Mouse (Mus musculus): ENCODE results near the gene Apoa4. TPM values are rescaled to one million over a fixed set of nuclear protein-coding genes. Genes with fewer than 3 reads are reported as not detected.
A peak's percentile ranks its signal among the peaks of the same experiment; 100 is the strongest.

Gene Apoa4
- polyA plus RNA-seq, 1 experiment from 2014 or later, result 0.25 TPM

DNA sequence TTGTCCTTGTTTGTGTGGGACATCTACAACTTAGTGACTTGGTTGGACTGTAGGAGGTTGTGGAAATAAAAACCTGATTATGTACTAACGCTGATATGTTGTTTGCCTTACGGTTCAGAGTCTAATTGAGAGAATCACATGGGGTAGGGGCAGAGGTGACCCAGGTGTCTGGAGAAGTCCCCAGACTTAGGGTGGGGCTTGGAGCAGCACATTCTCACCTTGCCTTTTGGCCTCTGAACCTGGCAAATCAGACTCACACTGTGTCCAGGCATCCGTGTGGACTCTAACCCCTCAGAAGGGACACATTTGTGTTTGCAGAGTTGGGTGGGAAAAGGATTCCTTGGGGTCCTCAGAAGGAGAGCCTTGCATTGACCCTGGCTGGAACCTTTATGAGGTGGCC lies 16.4 kb upstream of the Apoa4 start:
- Histone ChIP-seq H3K4me3 (ENCODE audit: low read length) (no peak overlapping the region), H3K4me1 (ENCODE audit: insufficient read depth, low read length) (no peaks in the 10 kb centered on the region), H3K9ac (replicated peaks; ENCODE audit: low read length) (no peak overlapping the region), H3K27me3 (ENCODE audit: insufficient read depth, low read length) (no peaks in the 10 kb centered on the region), H3K9me3 (ENCODE audit: low read length) (no peaks in the 10 kb centered on the region), H3K27ac (ENCODE audit: low read length) (no peak overlapping the region), H3K36me3 (ENCODE audit: insufficient read depth, low read length) (peaks cover 17% of the 10 kb centered on the region), H3K4me2 (replicated peaks; ENCODE audit: low read depth, low read length) (no peak overlapping the region)
- 57% methylated on average over 3 of the region's 3 CpGs for WGBS
- ATAC-seq (ENCODE audit: low FRiP score, low TSS enrichment), result no peak

DNA sequence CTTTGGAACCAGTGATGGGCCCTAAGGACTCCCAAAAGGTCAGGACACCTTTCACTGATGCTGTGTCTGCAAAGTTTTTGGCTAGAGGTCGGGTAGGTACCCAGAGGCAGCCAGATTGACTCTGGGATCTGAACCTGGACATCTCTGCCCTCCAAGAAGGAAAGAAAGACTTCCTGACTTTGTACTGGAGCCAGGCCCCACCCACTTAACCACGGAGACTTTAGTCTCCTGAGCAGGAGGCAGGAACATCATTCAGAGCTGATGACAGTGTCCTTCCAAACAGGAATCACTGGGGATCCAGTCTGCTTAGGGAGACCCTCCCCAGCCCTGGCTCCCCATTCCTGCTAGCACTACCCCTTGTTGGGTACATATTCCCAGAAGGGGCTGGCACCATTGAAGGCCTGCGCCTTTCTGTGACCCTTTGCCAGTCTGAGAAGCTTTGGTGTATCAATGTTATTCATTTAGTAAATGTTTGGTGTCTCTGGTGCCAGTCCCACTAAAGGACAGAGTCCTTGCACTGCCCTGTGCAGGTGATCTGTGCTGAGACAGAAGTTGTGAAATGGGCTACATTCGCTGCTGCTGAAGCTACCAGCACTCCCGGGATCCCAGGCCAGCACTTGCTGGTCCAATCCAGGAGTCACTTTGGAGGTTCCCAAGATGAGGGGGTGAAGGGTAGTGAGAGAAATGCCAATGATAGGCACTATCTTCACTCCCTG lies 15.4 kb upstream of the Apoa4 start:
- ATAC-seq (ENCODE audit: low FRiP score, low TSS enrichment), result no peak
- no peak overlapping the region for H3K4me3 ChIP-seq (ENCODE audit: low read length)
- no peak overlapping the region for H3K27ac ChIP-seq (ENCODE audit: low read length)
- H3K4me1 ChIP-seq (ENCODE audit: insufficient read depth, low read length), result peaks cover 1% of the 10 kb centered on the region
- 65% methylated on average over 5 of the region's 5 CpGs for WGBS
- H3K36me3 ChIP-seq (ENCODE audit: insufficient read depth, low read length), result peaks cover 15% of the 10 kb centered on the region
- H3K27me3 ChIP-seq (ENCODE audit: insufficient read depth, low read length), result no peaks in the 10 kb centered on the region
- H3K4me2 ChIP-seq (replicated peaks; ENCODE audit: low read depth, low read length), result no peak overlapping the region
- no peak overlapping the region for H3K9ac ChIP-seq (replicated peaks; ENCODE audit: low read length)
- H3K9me3 ChIP-seq (ENCODE audit: low read length), result no peaks in the 10 kb centered on the region

DNA sequence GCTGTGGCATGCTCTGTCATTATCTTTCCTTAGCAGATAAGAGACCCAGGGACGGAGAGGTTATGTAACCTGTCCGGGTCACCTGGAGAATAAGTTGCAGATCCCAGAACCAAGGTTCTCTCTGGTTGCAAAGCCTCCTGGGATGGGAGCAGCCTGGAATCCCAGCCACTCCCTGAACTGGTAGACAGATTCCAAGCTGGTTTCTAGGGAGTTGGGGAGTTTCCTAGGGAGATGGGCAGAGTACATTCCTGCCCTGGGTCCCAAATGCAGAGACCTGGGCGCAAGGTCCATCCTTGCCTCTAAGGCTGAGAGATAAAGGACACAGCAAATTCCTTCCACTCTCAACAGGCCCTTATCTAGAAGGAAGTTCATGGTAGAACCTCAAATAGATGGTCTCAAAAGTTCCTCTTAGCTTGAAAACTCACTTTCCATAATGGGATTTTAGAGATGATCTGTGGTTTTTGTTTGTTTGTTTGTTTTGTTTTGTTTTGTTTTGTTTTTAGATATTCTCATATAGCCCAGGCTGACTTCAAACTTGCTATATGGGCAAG lies 13.4 kb upstream of the Apoa4 start:
- H3K9ac ChIP-seq (replicated peaks; ENCODE audit: low read length), result no peak overlapping the region
- 86% methylated on average over 3 of the region's 3 CpGs for WGBS
- no peak overlapping the region for H3K4me3 ChIP-seq (ENCODE audit: low read length)
- H3K9me3 ChIP-seq (ENCODE audit: low read length), result no peaks in the 10 kb centered on the region
- no peak for ATAC-seq (ENCODE audit: low FRiP score, low TSS enrichment)
- H3K27ac ChIP-seq (ENCODE audit: low read length), result no peak overlapping the region
- no peaks in the 10 kb centered on the region for H3K36me3 ChIP-seq (ENCODE audit: insufficient read depth, low read length)
- peaks cover 9% of the 10 kb centered on the region for H3K4me1 ChIP-seq (ENCODE audit: insufficient read depth, low read length)
- H3K27me3 ChIP-seq (ENCODE audit: insufficient read depth, low read length), result no peaks in the 10 kb centered on the region
- no peak overlapping the region for H3K4me2 ChIP-seq (replicated peaks; ENCODE audit: low read depth, low read length)

DNA sequence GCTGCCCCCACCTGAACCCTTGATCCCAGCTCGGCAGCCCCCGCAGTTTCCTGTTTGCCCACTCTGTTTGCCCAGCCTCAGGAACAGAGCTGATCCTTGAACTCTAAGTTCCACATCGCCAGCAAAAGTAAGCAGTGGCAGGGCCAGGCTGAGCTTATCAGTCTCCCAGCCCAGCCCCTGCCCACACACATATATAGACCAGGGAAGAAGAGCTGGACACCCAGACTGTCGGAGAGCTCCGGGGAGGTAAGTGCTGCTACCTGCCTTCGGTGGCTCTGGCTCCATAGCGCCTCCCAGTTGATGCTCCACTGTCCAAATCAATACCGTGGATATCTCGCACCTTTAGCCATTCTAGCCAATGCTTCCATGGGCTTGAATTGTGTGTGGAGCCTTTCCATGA lies 12.0 kb upstream of the Apoa4 start, which contains the start of gene Apoa1:
Gene Apoa1 (plus strand): TSS at position 90 of the 400 bp plus-strand sequence.
- H3K4me2 ChIP-seq (replicated peaks; ENCODE audit: low read depth, low read length), result no peak within 1 kb of the TSS
- ATAC-seq (ENCODE audit: low FRiP score, low TSS enrichment), result no peak

DNA sequence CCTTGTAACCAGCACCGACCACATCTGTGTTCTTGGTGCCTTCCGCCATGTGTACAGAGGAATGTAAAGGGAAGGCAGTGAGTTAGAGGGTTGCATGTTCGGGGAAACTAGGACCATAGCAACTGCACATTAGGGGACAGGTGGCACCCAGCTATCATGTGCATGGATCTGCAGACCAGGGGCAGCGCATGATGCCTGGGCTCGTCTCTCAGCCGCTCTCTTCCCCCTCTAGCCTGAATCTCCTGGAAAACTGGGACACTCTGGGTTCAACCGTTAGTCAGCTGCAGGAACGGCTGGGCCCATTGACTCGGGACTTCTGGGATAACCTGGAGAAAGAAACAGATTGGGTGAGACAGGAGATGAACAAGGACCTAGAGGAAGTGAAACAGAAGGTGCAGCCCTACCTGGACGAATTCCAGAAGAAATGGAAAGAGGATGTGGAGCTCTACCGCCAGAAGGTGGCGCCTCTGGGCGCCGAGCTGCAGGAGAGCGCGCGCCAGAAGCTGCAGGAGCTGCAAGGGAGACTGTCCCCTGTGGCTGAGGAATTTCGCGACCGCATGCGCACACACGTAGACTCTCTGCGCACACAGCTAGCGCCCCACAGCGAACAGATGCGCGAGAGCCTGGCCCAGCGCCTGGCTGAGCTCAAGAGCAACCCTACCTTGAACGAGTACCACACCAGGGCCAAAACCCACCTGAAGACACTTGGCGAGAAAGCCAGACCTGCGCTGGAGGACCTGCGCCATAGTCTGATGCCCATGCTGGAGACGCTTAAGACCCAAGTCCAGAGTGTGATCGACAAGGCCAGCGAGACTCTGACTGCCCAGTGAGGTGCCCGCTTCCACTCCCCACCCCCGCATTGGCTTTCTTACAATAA lies 10.7 kb upstream of the Apoa4 start:
- peak overlapping the region; percentile 54 for H3K4me3 ChIP-seq (ENCODE audit: low read length)
- H3K4me2 ChIP-seq (replicated peaks; ENCODE audit: low read depth, low read length), result peak overlapping the region; percentile 84
- H3K9ac ChIP-seq (replicated peaks; ENCODE audit: low read length), result peak overlapping the region; percentile 70
- H3K4me1 ChIP-seq (ENCODE audit: insufficient read depth, low read length), result peaks cover 9% of the 10 kb centered on the region
- WGBS, result 13% methylated on average over 37 of the region's 37 CpGs
- H3K27ac ChIP-seq (ENCODE audit: low read length), result no peak overlapping the region
- H3K9me3 ChIP-seq (ENCODE audit: low read length), result no peaks in the 10 kb centered on the region
- no peaks in the 10 kb centered on the region for H3K27me3 ChIP-seq (ENCODE audit: insufficient read depth, low read length)
- peak; percentile 93 for ATAC-seq (ENCODE audit: low FRiP score, low TSS enrichment)
- no peaks in the 10 kb centered on the region for H3K36me3 ChIP-seq (ENCODE audit: insufficient read depth, low read length)

More for the DNA sequence above, 12.0 kb upstream of the Apoa4 start, which contains the start of gene Apoa1:
- Histone ChIP-seq H3K4me3 (ENCODE audit: low read length) (no peak within 1 kb of the TSS), H3K36me3 (ENCODE audit: insufficient read depth, low read length) (no peaks in the 10 kb centered on the region), H3K4me1 (ENCODE audit: insufficient read depth, low read length) (peaks cover 9% of the 10 kb centered on the region), H3K9me3 (ENCODE audit: low read length) (no peaks in the 10 kb centered on the region), H3K27ac (ENCODE audit: low read length) (no peak within 1 kb of the TSS), H3K27me3 (ENCODE audit: insufficient read depth, low read length) (no peaks in the 10 kb centered on the region), H3K9ac (replicated peaks; ENCODE audit: low read length) (no peak within 1 kb of the TSS)
- 50% methylated on average over 9 of the region's 9 CpGs for WGBS

DNA sequence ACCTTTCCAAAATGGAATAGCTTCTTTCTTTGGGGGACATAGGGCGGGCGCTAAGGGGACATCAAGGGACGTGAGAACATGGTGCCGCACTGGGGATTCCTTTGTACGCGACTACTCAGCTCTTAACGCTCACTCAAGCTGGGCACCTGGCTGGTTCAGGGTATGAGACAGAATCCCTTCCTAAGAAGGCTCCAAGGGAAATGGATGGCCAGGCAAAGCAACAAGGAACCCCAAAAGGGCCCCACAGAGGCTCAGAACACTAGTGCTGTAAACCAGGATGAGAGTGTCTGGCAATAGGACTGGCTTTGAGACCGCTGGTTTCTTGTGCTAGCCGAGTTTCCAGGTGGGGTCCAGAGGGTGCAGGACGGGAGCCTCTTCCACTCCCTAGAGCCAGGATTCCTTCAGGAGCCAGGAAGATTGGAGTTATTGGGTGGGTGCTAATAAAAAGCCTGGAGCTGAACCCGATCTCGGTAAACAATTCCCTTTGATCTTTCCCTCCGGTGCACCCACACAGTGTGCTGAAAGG lies 10.0 kb upstream of the Apoa4 start:
- 7% methylated on average over 13 of the region's 13 CpGs for WGBS
- no peak overlapping the region for H3K27ac ChIP-seq (ENCODE audit: low read length)
- H3K36me3 ChIP-seq (ENCODE audit: insufficient read depth, low read length), result no peaks in the 10 kb centered on the region
- H3K4me1 ChIP-seq (ENCODE audit: insufficient read depth, low read length), result peaks cover 9% of the 10 kb centered on the region
- H3K27me3 ChIP-seq (ENCODE audit: insufficient read depth, low read length), result no peaks in the 10 kb centered on the region
- peak; percentile 50; the same call in 1 of the 2 replicates for ATAC-seq (ENCODE audit: low FRiP score, low TSS enrichment)
- peak overlapping the region; percentile 54 for H3K4me3 ChIP-seq (ENCODE audit: low read length)
- H3K9me3 ChIP-seq (ENCODE audit: low read length), result no peaks in the 10 kb centered on the region
- peak overlapping the region; percentile 84 for H3K4me2 ChIP-seq (replicated peaks; ENCODE audit: low read depth, low read length)
- H3K9ac ChIP-seq (replicated peaks; ENCODE audit: low read length), result peak overlapping the region; percentile 70

DNA sequence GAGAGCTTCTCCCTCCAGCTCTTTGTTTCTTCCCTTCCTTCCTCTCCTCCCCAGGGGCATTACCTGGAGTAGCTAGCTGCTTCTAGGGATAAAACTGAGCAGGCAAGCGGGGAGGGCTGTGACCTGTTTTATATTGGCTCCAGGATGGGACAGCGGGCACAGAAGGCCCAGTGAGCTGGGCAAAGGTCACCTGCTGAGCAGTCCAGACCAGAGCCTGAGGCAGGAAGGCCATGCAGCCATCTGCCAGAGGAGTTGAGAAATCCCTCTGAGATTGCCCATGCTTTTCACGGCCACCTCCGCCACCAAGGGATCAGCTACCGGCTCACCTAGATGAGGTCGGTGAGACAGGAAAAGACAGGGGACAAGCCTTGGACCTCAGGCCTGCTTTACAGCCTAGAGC lies 5.3 kb upstream of the Apoa4 start:
- Histone ChIP-seq H3K4me2 (replicated peaks; ENCODE audit: low read depth, low read length) (no peak overlapping the region), H3K27ac (ENCODE audit: low read length) (no peak overlapping the region), H3K9me3 (ENCODE audit: low read length) (no peaks in the 10 kb centered on the region), H3K4me3 (ENCODE audit: low read length) (no peak overlapping the region), H3K4me1 (ENCODE audit: insufficient read depth, low read length) (peaks cover 7% of the 10 kb centered on the region), H3K36me3 (ENCODE audit: insufficient read depth, low read length) (no peaks in the 10 kb centered on the region), H3K9ac (replicated peaks; ENCODE audit: low read length) (no peak overlapping the region), H3K27me3 (ENCODE audit: insufficient read depth, low read length) (no peaks in the 10 kb centered on the region)
- 0 out of 2 replicates have a peak, but pooled peaks have one; percentile 39 for ATAC-seq (ENCODE audit: low FRiP score, low TSS enrichment)
- 74% methylated on average over 6 of the region's 6 CpGs for WGBS

DNA sequence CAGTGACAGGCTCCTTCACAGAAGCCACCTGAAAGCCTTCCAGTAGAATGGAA lies 5.1 kb upstream of the Apoa4 start, which contains the start of gene Apoc3:
Gene Apoc3 (minus strand): TSS at position 41 of the 53 bp plus-strand sequence.
- H3K9me3 ChIP-seq (ENCODE audit: low read length), result no peaks in the 10 kb centered on the region
- H3K36me3 ChIP-seq (ENCODE audit: insufficient read depth, low read length), result no peaks in the 10 kb centered on the region
- no peak for ATAC-seq (ENCODE audit: low FRiP score, low TSS enrichment)
- no peak within 1 kb of the TSS for H3K27ac ChIP-seq (ENCODE audit: low read length)
- H3K4me1 ChIP-seq (ENCODE audit: insufficient read depth, low read length), result peaks cover 5% of the 10 kb centered on the region
- H3K4me2 ChIP-seq (replicated peaks; ENCODE audit: low read depth, low read length), result no peak within 1 kb of the TSS
- no peak within 1 kb of the TSS for H3K4me3 ChIP-seq (ENCODE audit: low read length)
- no peak within 1 kb of the TSS for H3K9ac ChIP-seq (replicated peaks; ENCODE audit: low read length)
- no peaks in the 10 kb centered on the region for H3K27me3 ChIP-seq (ENCODE audit: insufficient read depth, low read length)

DNA sequence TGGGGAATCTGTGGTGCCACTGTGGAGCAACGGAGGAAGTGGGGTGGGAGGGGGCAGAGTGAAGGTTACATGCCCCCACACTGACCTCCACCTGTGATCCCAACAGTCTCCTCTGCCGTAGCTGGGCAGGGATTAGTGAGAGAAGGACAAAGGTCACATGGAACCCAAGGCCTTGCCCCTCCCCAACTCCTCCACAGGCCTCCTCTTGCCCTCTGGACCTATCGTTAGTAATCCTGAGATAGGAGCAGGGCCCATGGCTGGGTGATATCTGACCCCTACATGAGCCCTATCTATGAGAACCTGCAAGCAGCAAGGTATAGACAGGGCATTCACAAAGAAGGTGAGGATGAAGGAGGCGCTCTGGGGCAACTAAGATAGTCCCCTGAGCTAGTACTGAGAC lies 4.8 kb upstream of the Apoa4 start:
- Histone ChIP-seq H3K27ac (ENCODE audit: low read length) (no peak overlapping the region), H3K4me2 (replicated peaks; ENCODE audit: low read depth, low read length) (no peak overlapping the region), H3K36me3 (ENCODE audit: insufficient read depth, low read length) (no peaks in the 10 kb centered on the region), H3K27me3 (ENCODE audit: insufficient read depth, low read length) (no peaks in the 10 kb centered on the region), H3K4me3 (ENCODE audit: low read length) (no peak overlapping the region), H3K4me1 (ENCODE audit: insufficient read depth, low read length) (peaks cover 2% of the 10 kb centered on the region), H3K9me3 (ENCODE audit: low read length) (no peaks in the 10 kb centered on the region), H3K9ac (replicated peaks; ENCODE audit: low read length) (no peak overlapping the region)
- no peak for ATAC-seq (ENCODE audit: low FRiP score, low TSS enrichment)
- WGBS, result 44% methylated on average over 4 of the region's 4 CpGs

DNA sequence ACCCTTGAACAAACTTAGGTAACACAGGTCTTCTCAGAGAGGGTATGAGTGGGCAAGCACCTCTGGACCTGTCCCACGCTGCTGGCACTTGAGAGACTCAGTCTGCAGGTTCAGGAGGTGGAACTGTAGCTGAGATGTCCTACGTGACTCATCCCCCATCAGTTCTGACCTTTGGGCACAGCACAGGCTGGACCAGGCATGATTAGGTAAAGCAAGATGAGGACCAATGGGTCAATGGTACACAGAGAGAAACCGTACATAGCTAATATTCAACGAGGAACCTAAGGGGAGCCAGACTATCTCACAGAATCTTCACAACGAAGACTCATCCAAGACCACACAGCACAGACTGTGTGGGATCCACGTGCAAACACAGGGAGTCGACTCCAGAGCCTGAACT lies 1.6 kb upstream of the Apoa4 start:
- ATAC-seq (ENCODE audit: low FRiP score, low TSS enrichment), result no peak
- Histone ChIP-seq H3K27me3 (ENCODE audit: insufficient read depth, low read length) (no peaks in the 10 kb centered on the region), H3K4me3 (ENCODE audit: low read length) (no peak overlapping the region), H3K4me1 (ENCODE audit: insufficient read depth, low read length) (no peaks in the 10 kb centered on the region), H3K36me3 (ENCODE audit: insufficient read depth, low read length) (no peaks in the 10 kb centered on the region), H3K4me2 (replicated peaks; ENCODE audit: low read depth, low read length) (no peak overlapping the region), H3K27ac (ENCODE audit: low read length) (no peak overlapping the region), H3K9me3 (ENCODE audit: low read length) (no peaks in the 10 kb centered on the region), H3K9ac (replicated peaks; ENCODE audit: low read length) (no peak overlapping the region)
- WGBS, result 85% methylated on average over 7 of the region's 7 CpGs
